12 mouse cellular contexts compared by ENCODE assay signal in genomic region chr14:32002502-32003338, GRCm38 (mm10). TPM values are rescaled to one million over a fixed set of nuclear protein-coding genes. Genes with fewer than 3 reads are reported as not detected.
DNase-seq lines count a peak whose midpoint lies in the region; ATAC-seq and TF ChIP-seq lines count a peak whose summit lies in the region.
"Had no signal": no experiment of that assay in that cellular context is flagged by ENCODE, and none has a peak within 500 bp of the region (broad histone marks: within the 10 kb centered on the region; RNA-seq: fewer than 3 reads in every experiment).

No protein-coding gene starts in this region.

- no peak overlapping the region for H3K4me3 ChIP-seq in heart, embryonic 10.5 days
- H3K4me3 ChIP-seq in heart, embryonic 11.5 days (ENCODE audit: low read depth, low read length), result no peak overlapping the region
- no peak overlapping the region for H3K4me3 ChIP-seq in hindbrain, postnatal 0 days (ENCODE audit: low read length)
- no peak overlapping the region for H3K4me3 ChIP-seq in midbrain, embryonic 13.5 days (replicated peaks)
- H3K4me3 ChIP-seq in stomach, embryonic 15.5 days (replicated peaks), result no peak overlapping the region
- H3K4me3 ChIP-seq in lung, postnatal 0 days (ENCODE audit: low read depth, low read length), result no peak overlapping the region
- H3K4me3 ChIP-seq: megakaryocyte, embryonic 14.5 days had no signal

- H3K4me2 ChIP-seq in heart, embryonic 11.5 days, result no peak overlapping the region
- H3K4me2 ChIP-seq in hindbrain, postnatal 0 days (ENCODE audit: low read depth, low read length), result no peak overlapping the region
- H3K4me2 ChIP-seq in midbrain, embryonic 13.5 days (replicated peaks), result no peak overlapping the region
- no peak overlapping the region for H3K4me2 ChIP-seq in stomach, embryonic 15.5 days
- H3K4me2 ChIP-seq in lung, postnatal 0 days (replicated peaks; ENCODE audit: low read depth, low read length), result no peak overlapping the region

- no peak for TF ChIP-seq CTCF in hindbrain, postnatal 0 days (IDR thresholded peaks at IDR 0.05; ENCODE audit: low read depth)
- TF ChIP-seq CTCF in lung, postnatal 0 days (IDR thresholded peaks at IDR 0.05), result no peak

- no peaks in the 10 kb centered on the region for H3K36me3 ChIP-seq in heart, embryonic 10.5 days
- no peaks in the 10 kb centered on the region for H3K36me3 ChIP-seq in heart, embryonic 11.5 days (ENCODE audit: control insufficient read depth, insufficient read depth, low read length)
- H3K36me3 ChIP-seq in hindbrain, postnatal 0 days (ENCODE audit: insufficient read depth, low read length), result no peaks in the 10 kb centered on the region
- H3K36me3 ChIP-seq in midbrain, embryonic 13.5 days, result no peaks in the 10 kb centered on the region
- no peaks in the 10 kb centered on the region for H3K36me3 ChIP-seq in stomach, embryonic 15.5 days
- H3K36me3 ChIP-seq in lung, postnatal 0 days (ENCODE audit: insufficient read depth, low read length), result no peaks in the 10 kb centered on the region

- H3K9ac ChIP-seq in heart, embryonic 11.5 days (ENCODE audit: low read depth, low read length), result no peak overlapping the region
- H3K9ac ChIP-seq in hindbrain, postnatal 0 days (replicated peaks; ENCODE audit: low read length), result no peak overlapping the region
- no peak overlapping the region for H3K9ac ChIP-seq in midbrain, embryonic 13.5 days (replicated peaks)
- no peak overlapping the region for H3K9ac ChIP-seq in stomach, embryonic 15.5 days
- H3K9ac ChIP-seq in lung, postnatal 0 days (replicated peaks; ENCODE audit: low read depth), result no peak overlapping the region

- no peak for ATAC-seq in heart, embryonic 11.5 days (replicated peaks; ENCODE audit: insufficient number of reproducible peaks, low FRiP score, low TSS enrichment)
- peak; percentile 66 for ATAC-seq in hindbrain, postnatal 0 days
- ATAC-seq in midbrain, embryonic 13.5 days, result peak; percentile 70
- ATAC-seq in stomach, embryonic 15.5 days (ENCODE audit: insufficient read depth, low FRiP score, low read depth), result peak; percentile 31; the same call in 1 of the 2 replicates
- ATAC-seq in lung, postnatal 0 days, result no peak
- ATAC-seq: intestine, postnatal 0 days had no signal

- 83% methylated on average over 15 of the region's 15 CpGs for WGBS in heart, embryonic 10.5 days
- 80% methylated on average over 15 of the region's 15 CpGs for WGBS in heart, embryonic 11.5 days (ENCODE audit: insufficient replicate concordance)
- WGBS in hindbrain, postnatal 0 days, result 55% methylated on average over 15 of the region's 15 CpGs
- 53% methylated on average over 15 of the region's 15 CpGs for WGBS in midbrain, embryonic 13.5 days
- WGBS in stomach, embryonic 15.5 days, result 71% methylated on average over 15 of the region's 15 CpGs
- 78% methylated on average over 15 of the region's 15 CpGs for WGBS in lung, postnatal 0 days

- H3K4me1 ChIP-seq in heart, embryonic 10.5 days, result peaks cover 19% of the 10 kb centered on the region
- peaks cover 4% of the 10 kb centered on the region; the same call in 1 of the 2 replicates for H3K4me1 ChIP-seq in heart, embryonic 11.5 days (ENCODE audit: control insufficient read depth, insufficient read depth, low read length)
- 0 out of 2 replicates have a peak, but pooled peaks cover 12% of the 10 kb centered on the region for H3K4me1 ChIP-seq in hindbrain, postnatal 0 days (ENCODE audit: insufficient read depth, low read length)
- peaks cover 11% of the 10 kb centered on the region; the same call in 1 of the 2 replicates for H3K4me1 ChIP-seq in midbrain, embryonic 13.5 days (replicated peaks)
- H3K4me1 ChIP-seq in stomach, embryonic 15.5 days, result no peaks in the 10 kb centered on the region
- H3K4me1 ChIP-seq in lung, postnatal 0 days (ENCODE audit: insufficient read depth, low read depth, low read length), result no peaks in the 10 kb centered on the region

- TF ChIP-seq EP300 in lung, postnatal 0 days (IDR thresholded peaks at IDR 0.05), result no peak

- DNase-seq in heart, embryonic 10.5 days (ENCODE audit: low spot score), result no peak
- DNase-seq in hindbrain, postnatal 0 days (ENCODE audit: low spot score), result peak; percentile 71
- DNase-seq in adrenal gland, adult (ENCODE audit: inconsistent age in 2 of 2, low spot score in 1 of 2), result no peak
- DNase-seq in gastrocnemius, adult 18-20 months (ENCODE audit: low spot score), result no peak
- DNase-seq in lung, postnatal 0 days (ENCODE audit: low spot score), result no peak
- DNase-seq: gastrocnemius, postnatal 10 days had no signal

- H3K27ac ChIP-seq in heart, embryonic 10.5 days, result 0 out of 2 replicates have a peak overlapping the region, but pooled peaks have one; percentile 10
- no peak overlapping the region for H3K27ac ChIP-seq in heart, embryonic 11.5 days (ENCODE audit: low read depth, low read length)
- peak overlapping the region; percentile 48; the same call in 1 of the 2 replicates for H3K27ac ChIP-seq in hindbrain, postnatal 0 days
- peak overlapping the region; percentile 48 for H3K27ac ChIP-seq in midbrain, embryonic 13.5 days
- peak overlapping the region; percentile 44; the same call in 1 of the 2 replicates for H3K27ac ChIP-seq in stomach, embryonic 15.5 days
- H3K27ac ChIP-seq in lung, postnatal 0 days (ENCODE audit: low read length), result no peak overlapping the region

- no peaks in the 10 kb centered on the region for H3K27me3 ChIP-seq in heart, embryonic 10.5 days (ENCODE audit: insufficient read depth, poor library complexity, severe bottlenecking)
- H3K27me3 ChIP-seq in heart, embryonic 11.5 days (ENCODE audit: control insufficient read depth, insufficient read depth, low read length), result no peaks in the 10 kb centered on the region
- H3K27me3 ChIP-seq in hindbrain, postnatal 0 days (ENCODE audit: insufficient read depth, low read length), result no peaks in the 10 kb centered on the region
- H3K27me3 ChIP-seq in midbrain, embryonic 13.5 days, result no peaks in the 10 kb centered on the region
- no peaks in the 10 kb centered on the region for H3K27me3 ChIP-seq in stomach, embryonic 15.5 days (replicated peaks)
- H3K27me3 ChIP-seq in lung, postnatal 0 days (replicated peaks; ENCODE audit: insufficient read depth, low read length), result no peaks in the 10 kb centered on the region

- no peaks in the 10 kb centered on the region for H3K9me3 ChIP-seq in heart, embryonic 10.5 days
- 0 out of 2 replicates have a peak, but pooled peaks cover 3% of the 10 kb centered on the region for H3K9me3 ChIP-seq in heart, embryonic 11.5 days (replicated peaks; ENCODE audit: control insufficient read depth, low read length)
- no peaks in the 10 kb centered on the region for H3K9me3 ChIP-seq in hindbrain, postnatal 0 days (ENCODE audit: low read length)
- H3K9me3 ChIP-seq in midbrain, embryonic 13.5 days, result no peaks in the 10 kb centered on the region
- no peaks in the 10 kb centered on the region for H3K9me3 ChIP-seq in stomach, embryonic 15.5 days
- H3K9me3 ChIP-seq in lung, postnatal 0 days (ENCODE audit: low read length), result no peaks in the 10 kb centered on the region

RNA-seq across cellular contexts. Expression of gene Galnt15, which starts 26.1 kb away (rescaled TPM):
- 0.18 and 0.38 TPM in 2 replicates for polyA plus RNA-seq in heart, embryonic 10.5 days (2016; fragmentation: Nextera tagmentation; extraction: Ambion mirVana)
- polyA plus RNA-seq in heart, embryonic 11.5 days (2014; fragmentation: Nextera tagmentation; extraction: Ambion mirVana), result 0.15 and 0.19 TPM in 2 replicates
- total RNA-seq in hindbrain, postnatal 0 days (2014; rRNA removed), result 3.3 and 5.1 TPM in 2 replicates
- polyA plus RNA-seq in hindbrain, postnatal 0 days (2015; fragmentation: Nextera tagmentation; extraction: Ambion mirVana), result 1.8 and 2.4 TPM in 2 replicates
- 0.06 and 0.23 TPM in 2 replicates for polyA plus RNA-seq in midbrain, embryonic 13.5 days (2015; fragmentation: Nextera tagmentation; extraction: Ambion mirVana)
- 0.05 and 0.10 TPM in 2 replicates for polyA plus RNA-seq in stomach, embryonic 15.5 days (2015; fragmentation: Nextera tagmentation; extraction: Ambion mirVana)
- 1 to 10 TPM; 6.2 to 6.5 TPM for total RNA-seq in gastrocnemius, adult 18-20 months (2021)
- polyA plus RNA-seq in lung, postnatal 0 days (2015; fragmentation: Nextera tagmentation; extraction: Ambion mirVana), result 0.44 and 0.73 TPM in 2 replicates
- polyA plus RNA-seq: limb, embryonic 11.5 days had no signal

Comparison
In these comparisons a context has a peak if more than half of its experiments do, and no peak if none do; other contexts are left out.
1. H3K27ac ChIP-seq: peak in heart, embryonic 10.5 days (single experiment), hindbrain, postnatal 0 days (single experiment), midbrain, embryonic 13.5 days (single experiment) and stomach, embryonic 15.5 days (single experiment); none in heart, embryonic 11.5 days (single experiment) and lung, postnatal 0 days (single experiment).
2. ATAC-seq: peak in hindbrain, postnatal 0 days (single experiment), midbrain, embryonic 13.5 days (single experiment) and stomach, embryonic 15.5 days (single experiment); none in heart, embryonic 11.5 days (single experiment) and lung, postnatal 0 days (single experiment).